Mouse (Mus musculus) hindbrain, embryonic 16.5 days (tissue): ENCODE data around the gene Dock2. TPM values are rescaled to one million over a fixed set of nuclear protein-coding genes. Genes with fewer than 3 reads are reported as not detected.

Experiments used
- ATAC-seq: fragments of 200-750 bp; cut with Nextera tagmentation; 2 replicates; pipeline ENCODE4 v1.8.0; 2017; ENCODE audit warnings: moderate TSS enrichment, moderate library complexity
- H3K27ac ChIP-seq: fragments of 300-500 bp; sonication (generic); 2 replicates; pipeline ENCODE4 v1.5.1; 2014; ENCODE audit warnings: low read depth, mild to moderate bottlenecking, control low read depth, low read length, moderate library complexity
- H3K27me3 ChIP-seq: fragments of 300-500 bp; sonication (generic); replicated peaks from 2 replicates; pipeline ENCODE4 v1.6.1; 2014; ENCODE audit warnings: low read length; ENCODE audit not compliant: control insufficient read depth, insufficient read depth
- H3K36me3 ChIP-seq: fragments of 300-500 bp; sonication (generic); 2 replicates; pipeline ENCODE4 v1.6.1; 2014; ENCODE audit warnings: mild to moderate bottlenecking, low read length, moderate library complexity, mixed read lengths; ENCODE audit not compliant: control insufficient read depth, insufficient read depth
- H3K4me1 ChIP-seq: fragments of 300-500 bp; sonication (generic); 2 replicates; pipeline ENCODE4 v1.6.1; 2014; ENCODE audit warnings: low read depth, low read length; ENCODE audit not compliant: control insufficient read depth, insufficient read depth
- H3K4me2 ChIP-seq: fragments of 300-500 bp; sonication (generic); 2 replicates; pipeline ENCODE4 v1.6.1; 2014; ENCODE audit warnings: mild to moderate bottlenecking, low read length, control low read depth, moderate library complexity
- H3K4me3 ChIP-seq: fragments of 300-500 bp; sonication (generic); 2 replicates; pipeline ENCODE4 v1.5.1; 2014; ENCODE audit warnings: mild to moderate bottlenecking, low read length, control low read depth, moderate library complexity
- H3K9ac ChIP-seq: fragments of 300-500 bp; sonication (generic); 2 replicates; pipeline ENCODE4 v1.6.1; 2014; ENCODE audit warnings: low read depth, mild to moderate bottlenecking, control low read depth, low read length, moderate library complexity
- H3K9me3 ChIP-seq: fragments of 300-500 bp; sonication (generic); 2 replicates; pipeline ENCODE4 v1.6.1; 2014; ENCODE audit warnings: mild to moderate bottlenecking, low read length, moderate library complexity; ENCODE audit not compliant: control insufficient read depth
- WGBS: fragments of 180-500 bp; shearing (Covaris S2); extraction: QIAGEN DNeasy Blood & Tissue Kit; methylation state at CpG from one replicate; pipeline ENCODE4 v1.1.7; 2014; 5-methylcytosine and 5-hydroxymethylcytosine counted together
- polyA plus RNA-seq: library from polyadenylated mRNA; unstranded; fragments of >200 nt; fragmentation: Nextera tagmentation; extraction: Ambion mirVana; gene quantifications from 2 replicates; pipeline ENCODE4 v1.2.1, GENCODE M21; 2015

Dock2 gene
- polyA plus RNA-seq, 1 experiment from 2014 or later, result 0.55 TPM

DNA sequence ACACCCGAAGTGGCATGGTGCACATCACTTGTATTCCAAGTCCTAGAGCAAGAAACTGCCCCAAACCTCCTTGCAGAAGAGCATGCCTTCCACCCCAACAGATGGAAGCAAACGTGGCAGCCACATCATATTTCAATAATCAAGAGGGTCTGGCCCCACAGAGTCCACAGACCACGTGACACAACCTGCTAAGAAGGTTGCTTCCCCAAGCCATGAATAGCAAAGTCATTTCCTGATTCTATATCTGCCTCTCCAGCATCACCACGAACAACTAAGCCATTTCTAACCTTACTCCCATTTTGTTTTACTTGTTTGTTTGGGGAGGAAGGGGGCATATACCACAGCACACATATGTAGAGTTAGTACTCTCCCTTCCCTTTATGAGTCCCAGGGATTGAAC, 399.5 kb downstream of the Dock2 start:
- ATAC-seq, result no peak
- WGBS, result 75% methylated on average over 4 of the region's 4 CpGs

DNA sequence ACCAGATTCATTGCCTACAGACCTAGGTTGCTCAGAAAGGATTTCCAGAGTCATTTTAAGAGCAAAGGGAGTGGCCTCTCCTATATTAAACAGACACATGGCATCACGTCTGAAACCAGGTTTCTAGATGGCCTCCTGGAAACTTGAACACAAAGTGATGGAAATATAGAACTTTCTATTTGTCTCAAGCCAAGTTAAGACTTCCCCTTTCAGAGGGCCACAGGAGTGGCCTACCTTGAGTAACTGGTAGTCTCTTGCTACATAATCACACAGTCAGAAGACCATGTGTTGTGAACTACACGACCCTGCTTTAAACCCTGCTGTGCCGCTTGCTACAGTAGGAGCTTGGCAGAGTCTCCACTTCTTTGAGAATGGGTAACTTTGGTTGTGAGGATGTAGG, 400.2 kb downstream of the Dock2 start:
- 81% methylated on average over 3 of the region's 3 CpGs for WGBS
- ATAC-seq, result no peak
- Histone ChIP-seq H3K27ac (no peak overlapping the region), H3K4me1 (no peaks in the 10 kb centered on the region), H3K36me3 (no peaks in the 10 kb centered on the region), H3K9me3 (no peaks in the 10 kb centered on the region), H3K4me3 (no peak overlapping the region), H3K27me3 (no peaks in the 10 kb centered on the region), H3K4me2 (no peak overlapping the region), H3K9ac (no peak overlapping the region)

More for the DNA sequence above, 399.5 kb downstream of the Dock2 start:
- H3K4me2 ChIP-seq, result no peak overlapping the region
- H3K9ac ChIP-seq, result no peak overlapping the region
- H3K27me3 ChIP-seq, result no peaks in the 10 kb centered on the region
- no peak overlapping the region for H3K27ac ChIP-seq
- no peaks in the 10 kb centered on the region for H3K36me3 ChIP-seq
- H3K9me3 ChIP-seq, result no peaks in the 10 kb centered on the region
- no peak overlapping the region for H3K4me3 ChIP-seq
- no peaks in the 10 kb centered on the region for H3K4me1 ChIP-seq

DNA sequence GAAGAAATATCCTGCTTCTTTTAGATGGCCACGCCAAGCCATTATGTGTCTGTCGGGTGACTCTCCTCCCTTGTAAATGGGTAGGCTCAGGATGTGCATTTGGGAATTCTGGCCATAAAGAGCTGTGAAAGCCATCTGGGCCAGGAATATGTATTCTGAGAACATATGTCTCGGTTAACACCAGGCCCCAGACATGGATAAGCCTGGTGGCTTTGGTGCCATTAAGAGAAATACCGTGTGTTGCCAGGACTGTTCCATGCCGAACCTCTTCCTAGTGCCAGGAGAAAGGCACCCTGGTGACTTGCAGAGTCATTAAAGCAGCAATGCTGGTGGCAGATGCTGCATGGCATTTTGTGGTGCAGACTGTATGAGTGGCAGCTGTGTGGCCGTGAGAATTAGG, 406.0 kb downstream of the Dock2 start:
- no peak overlapping the region for H3K4me3 ChIP-seq
- 48% methylated on average over 6 of the region's 6 CpGs for WGBS
- no peak overlapping the region for H3K4me2 ChIP-seq
- no peak overlapping the region for H3K27ac ChIP-seq
- ATAC-seq, result peak; percentile 56
- H3K4me1 ChIP-seq, result no peaks in the 10 kb centered on the region
- no peaks in the 10 kb centered on the region for H3K27me3 ChIP-seq
- H3K9ac ChIP-seq, result no peak overlapping the region
- no peaks in the 10 kb centered on the region for H3K36me3 ChIP-seq
- no peaks in the 10 kb centered on the region for H3K9me3 ChIP-seq

DNA sequence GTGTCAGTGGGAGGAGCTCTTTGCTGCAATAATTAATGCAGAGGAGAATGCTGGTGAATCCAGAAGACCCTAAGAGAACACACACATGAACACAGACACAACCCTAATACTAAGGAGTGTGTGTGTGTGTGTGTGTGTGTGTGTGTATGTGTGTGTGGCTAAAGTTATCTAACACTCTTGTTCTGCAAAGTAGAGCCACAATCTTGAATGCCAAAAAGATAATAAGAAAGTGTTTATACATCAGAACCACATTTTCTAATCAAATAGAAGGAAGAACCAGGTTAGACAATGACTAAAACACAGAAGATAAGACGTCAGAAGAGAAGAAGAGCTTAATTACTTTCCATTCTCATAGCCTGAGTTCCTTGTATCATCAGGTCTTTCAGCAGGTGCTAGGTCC, 408.1 kb downstream of the Dock2 start:
- no peak overlapping the region for H3K27ac ChIP-seq
- H3K4me1 ChIP-seq, result no peaks in the 10 kb centered on the region
- H3K9ac ChIP-seq, result no peak overlapping the region
- H3K36me3 ChIP-seq, result no peaks in the 10 kb centered on the region
- no peaks in the 10 kb centered on the region for H3K9me3 ChIP-seq
- 74% methylated on average over 1 of the region's 1 CpGs for WGBS
- ATAC-seq, result no peak
- H3K4me3 ChIP-seq, result no peak overlapping the region
- H3K27me3 ChIP-seq, result no peaks in the 10 kb centered on the region
- no peak overlapping the region for H3K4me2 ChIP-seq

DNA sequence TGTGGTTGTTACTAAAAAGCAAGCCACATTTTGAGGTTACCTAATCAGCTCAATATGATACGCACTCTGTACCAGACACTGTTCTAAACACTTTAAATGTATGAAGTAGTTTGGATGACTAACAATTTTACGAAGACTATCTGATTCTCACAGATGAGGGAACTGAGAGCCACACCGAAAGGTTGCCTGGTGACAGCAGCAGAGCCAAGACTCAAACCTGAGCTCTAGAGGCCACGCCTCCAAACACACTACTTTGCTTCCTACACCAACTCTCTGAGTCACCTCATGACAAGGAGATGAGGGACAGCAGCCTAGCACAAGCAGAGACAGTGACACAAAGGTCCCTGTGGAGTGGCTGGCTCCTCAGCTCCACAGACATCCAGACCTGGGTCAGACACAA, 411.5 kb downstream of the Dock2 start:
- 87% methylated on average over 4 of the region's 4 CpGs for WGBS
- Histone ChIP-seq H3K36me3 (no peaks in the 10 kb centered on the region), H3K27ac (no peak overlapping the region), H3K4me2 (no peak overlapping the region), H3K4me1 (no peaks in the 10 kb centered on the region), H3K9ac (no peak overlapping the region), H3K27me3 (no peaks in the 10 kb centered on the region), H3K4me3 (no peak overlapping the region), H3K9me3 (no peaks in the 10 kb centered on the region)
- no peak for ATAC-seq

DNA sequence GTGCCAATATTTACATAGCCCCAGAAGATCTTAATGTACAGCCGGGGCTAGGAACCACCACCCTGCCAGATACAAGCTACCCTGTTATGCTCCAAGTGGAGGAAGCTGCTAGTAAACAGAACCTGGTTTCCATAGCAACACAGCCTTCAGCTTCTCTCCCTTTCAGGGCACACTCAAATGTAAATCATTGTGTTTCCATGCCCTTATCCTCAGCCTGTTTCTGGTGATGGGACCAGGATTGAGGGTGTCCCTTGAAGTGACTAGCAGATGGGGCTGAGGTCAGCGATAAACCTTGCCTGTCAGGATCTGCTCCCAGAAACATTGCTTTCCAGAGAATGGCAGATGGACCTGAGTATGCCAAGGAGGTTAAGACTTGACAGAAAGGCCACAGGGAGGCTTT, 427.6 kb downstream of the Dock2 start:
- H3K9ac ChIP-seq, result no peak overlapping the region
- H3K27ac ChIP-seq, result no peak overlapping the region
- H3K27me3 ChIP-seq, result no peaks in the 10 kb centered on the region
- H3K36me3 ChIP-seq, result no peaks in the 10 kb centered on the region
- no peak overlapping the region for H3K4me2 ChIP-seq
- peaks cover 11% of the 10 kb centered on the region for H3K4me1 ChIP-seq
- ATAC-seq, result peak; percentile 62; the same call in 1 of the 2 replicates
- H3K4me3 ChIP-seq, result no peak overlapping the region
- 22% methylated on average over 2 of the region's 2 CpGs for WGBS
- H3K9me3 ChIP-seq, result no peaks in the 10 kb centered on the region

DNA sequence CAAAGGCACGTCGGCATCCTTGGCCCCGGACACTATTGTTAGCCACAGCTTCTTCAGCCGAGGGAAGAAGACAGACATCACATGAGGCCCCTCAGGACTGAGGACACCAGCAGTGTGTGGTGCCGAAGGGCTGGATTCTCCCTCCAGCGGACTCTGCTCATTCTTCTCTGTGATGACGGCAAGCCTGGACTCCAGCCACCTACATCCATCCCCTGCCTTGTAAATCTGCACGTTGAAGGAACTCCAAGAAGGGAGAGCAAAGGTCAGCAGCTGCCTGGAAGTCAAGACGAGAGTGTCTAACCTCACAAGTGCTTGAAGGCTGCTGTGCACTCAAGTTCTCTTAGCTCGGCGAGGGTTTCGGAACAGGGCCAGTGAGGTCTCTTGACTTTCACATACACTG, 428.3 kb downstream of the Dock2 start:
- Histone ChIP-seq H3K36me3 (no peaks in the 10 kb centered on the region), H3K9ac (no peak overlapping the region), H3K27ac (no peak overlapping the region), H3K4me3 (no peak overlapping the region), H3K4me2 (no peak overlapping the region), H3K9me3 (no peaks in the 10 kb centered on the region), H3K27me3 (no peaks in the 10 kb centered on the region), H3K4me1 (peaks cover 11% of the 10 kb centered on the region)
- WGBS, result 62% methylated on average over 12 of the region's 12 CpGs
- 0 out of 2 replicates have a peak, but pooled peaks have one; percentile 31 for ATAC-seq

DNA sequence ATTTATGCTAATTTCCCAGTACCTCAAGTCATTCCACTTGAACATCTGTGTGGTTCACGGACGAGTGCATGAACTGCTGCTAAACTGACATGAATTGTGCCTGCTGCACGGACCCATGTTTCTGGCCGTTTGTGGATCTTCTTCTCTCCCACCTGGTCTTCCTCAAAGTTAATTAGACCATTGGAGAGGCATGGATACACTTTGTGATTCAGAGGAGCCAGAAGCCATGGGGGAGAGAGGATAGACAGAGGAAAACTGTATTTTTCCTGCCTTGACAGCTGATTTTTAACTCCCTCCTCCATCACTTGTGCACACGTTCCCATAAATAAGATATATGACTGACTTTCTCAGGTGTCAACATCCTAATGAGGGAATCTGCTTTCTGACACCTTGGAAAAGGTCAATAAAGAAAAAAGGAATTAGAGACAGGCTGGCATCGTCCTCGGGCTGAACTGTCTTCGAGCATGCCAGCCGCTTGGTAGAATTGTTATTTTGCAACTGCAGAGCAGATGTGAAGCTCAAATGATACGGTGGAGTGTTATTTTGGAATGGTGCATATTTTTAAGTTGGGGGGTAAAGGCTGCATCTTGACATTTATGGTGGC, 434.1 kb downstream of the Dock2 start:
- H3K27me3 ChIP-seq, result no peaks in the 10 kb centered on the region
- peak; percentile 34; the same call in 1 of the 2 replicates for ATAC-seq
- H3K4me3 ChIP-seq, result no peak overlapping the region
- WGBS, result 63% methylated on average over 10 of the region's 10 CpGs
- no peak overlapping the region for H3K27ac ChIP-seq
- no peaks in the 10 kb centered on the region for H3K36me3 ChIP-seq
- H3K4me1 ChIP-seq, result peaks cover 12% of the 10 kb centered on the region
- no peaks in the 10 kb centered on the region for H3K9me3 ChIP-seq
- no peak overlapping the region for H3K4me2 ChIP-seq
- no peak overlapping the region for H3K9ac ChIP-seq

DNA sequence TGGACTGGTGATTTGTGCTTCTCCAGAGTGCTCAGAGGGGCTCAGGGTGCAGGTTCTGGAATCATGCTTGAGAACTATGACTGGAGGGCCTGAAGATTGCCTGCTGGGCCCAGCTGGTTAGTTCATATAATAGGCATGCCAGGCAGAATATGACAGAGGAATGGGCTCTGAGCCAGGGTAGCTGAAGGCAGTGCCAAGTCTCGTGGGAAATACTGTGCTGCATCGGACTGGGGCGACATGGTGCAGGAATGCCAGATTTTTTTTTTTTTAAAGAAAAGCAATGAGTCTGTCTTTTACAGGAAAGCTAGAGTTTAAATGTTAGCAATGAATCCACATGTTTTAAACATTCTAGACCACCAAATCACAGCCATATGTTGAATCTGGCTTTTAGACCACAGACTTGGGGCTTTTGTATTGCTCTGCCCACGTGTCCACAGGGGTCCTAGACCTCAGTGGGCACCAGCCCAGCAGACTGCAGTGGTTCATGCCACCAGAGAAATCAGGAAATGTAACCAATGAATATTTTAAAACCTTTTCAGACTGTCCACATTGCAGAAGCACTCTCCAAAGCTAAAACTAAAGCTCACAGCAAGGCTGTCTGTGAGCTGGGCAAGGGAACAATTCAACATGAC, 435.3 kb downstream of the Dock2 start:
- ATAC-seq, result peak; percentile 61
- WGBS, result 25% methylated on average over 4 of the region's 4 CpGs
- H3K4me3 ChIP-seq, result no peak overlapping the region

More for the DNA sequence above, 435.3 kb downstream of the Dock2 start:
- Histone ChIP-seq H3K4me1 (peaks cover 23% of the 10 kb centered on the region), H3K9ac (no peak overlapping the region), H3K27ac (no peak overlapping the region), H3K27me3 (no peaks in the 10 kb centered on the region), H3K36me3 (no peaks in the 10 kb centered on the region), H3K4me2 (no peak overlapping the region), H3K9me3 (no peaks in the 10 kb centered on the region)
